Mouse (Mus musculus) left cerebral cortex, adult 2 months (tissue): Measurements from ENCODE around the gene Polr1d. TPM values are rescaled to one million over a fixed set of nuclear protein-coding genes. Genes with fewer than 3 reads are reported as not detected.
A peak's percentile ranks its signal among the peaks of the same experiment; 100 is the strongest.

Experiments used
- DNase-seq, 2 experiments: peaks; one replicate each; pipeline ENCODE4 v3.0.0; 2021 to 2022; ENCODE audit warnings: low spot score in 2 of 2, mixed read lengths in 1 of 2; ENCODE audit errors: extremely low spot score in 1 of 2
- H3K27ac ChIP-seq: fragments of 200-600 bp; 2 replicates; pipeline ENCODE4 v1.8.1; 2022
- H3K4me3 ChIP-seq: fragments of 200-600 bp; 2 replicates; pipeline ENCODE4 v1.8.1; 2022
- CTCF ChIP-seq: fragments of 200-600 bp; IDR thresholded peaks from 2 replicates; pipeline ENCODE4 v1.8.1; 2022; ENCODE audit warnings: antibody characterized with exemption, mild to moderate bottlenecking, moderate library complexity
- intact Hi-C: fragments of 180-260 bp; cut with DNase I; formaldehyde crosslinking; loops from one replicate; pipeline ENCODE4 v1.15.1; 2025
- total RNA-seq, 2 experiments: library from RNA; stranded (reverse); gene quantifications; 2 replicates each; pipeline ENCODE4 v1.2.3; 2021

The Polr1d gene
- total RNA-seq, 2 experiments from 2014 or later, result 66.8 to 67.0 TPM

DNA sequence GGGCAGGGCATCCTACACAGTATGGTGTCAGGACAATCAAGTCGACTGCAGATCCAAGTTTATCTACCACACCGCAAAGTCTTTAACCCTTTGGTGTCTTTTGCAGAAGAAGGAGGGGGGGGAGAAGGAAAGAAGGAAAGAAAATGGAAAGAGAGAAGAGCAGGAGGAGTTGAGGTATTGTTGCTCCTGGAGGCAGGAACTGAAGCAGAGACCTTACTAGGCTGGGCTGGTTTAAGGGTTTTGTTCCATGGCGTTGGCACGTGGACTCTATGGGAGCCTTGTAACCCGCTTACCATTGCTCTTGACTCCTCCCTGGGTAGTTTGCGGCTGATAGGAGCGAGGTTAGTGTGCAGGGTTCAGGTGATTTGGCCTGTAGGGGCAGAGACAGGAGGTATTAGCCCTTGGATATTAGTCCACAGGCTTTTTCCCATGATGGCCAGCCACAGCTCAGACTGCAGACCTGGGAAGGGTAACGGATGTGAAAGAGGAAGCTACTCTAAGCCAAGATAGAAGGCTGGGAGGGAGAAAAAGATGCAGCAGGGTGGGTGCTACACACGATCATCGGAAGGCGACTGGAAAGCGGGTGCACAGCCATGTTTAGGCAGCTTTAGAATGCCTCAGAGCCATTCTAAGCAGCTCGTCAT is 48.8 kb downstream of the Polr1d start:
- intact Hi-C loops, result loop anchor here (10.0 kb wide), 1 partner anchor 141 kb away; no protein-coding TSS in a partner anchor
- H3K4me3 ChIP-seq, result no peak overlapping the region
- DNase-seq, result no peak
- no peak overlapping the region for H3K27ac ChIP-seq
- TF ChIP-seq CTCF, result no peak

DNA sequence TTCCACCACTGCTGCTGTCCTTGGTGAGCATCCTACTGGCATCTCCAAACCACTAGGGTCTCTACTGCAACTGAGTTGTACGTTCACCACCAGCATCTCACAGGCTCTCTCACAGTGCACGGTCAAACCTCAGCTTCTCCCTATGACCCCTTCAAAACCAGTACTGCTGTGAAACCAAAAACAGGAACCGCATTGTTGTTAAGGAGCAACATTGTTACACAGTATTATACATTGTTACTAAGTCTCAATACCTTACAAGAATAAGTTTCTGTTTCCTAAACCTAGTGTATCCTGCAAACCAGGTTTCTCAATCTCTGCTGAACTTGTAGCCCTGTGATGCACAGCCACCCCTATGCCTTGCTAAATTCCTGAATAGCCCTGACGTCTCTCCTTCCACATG is 51.0 kb downstream of the Polr1d start:
- Histone ChIP-seq H3K4me3 (no peak overlapping the region), H3K27ac (no peak overlapping the region)
- intact Hi-C loops, result loop anchor here (10.0 kb wide), 1 partner anchor 143 kb away; no protein-coding TSS in a partner anchor
- no peak for DNase-seq
- no peak for TF ChIP-seq CTCF

DNA sequence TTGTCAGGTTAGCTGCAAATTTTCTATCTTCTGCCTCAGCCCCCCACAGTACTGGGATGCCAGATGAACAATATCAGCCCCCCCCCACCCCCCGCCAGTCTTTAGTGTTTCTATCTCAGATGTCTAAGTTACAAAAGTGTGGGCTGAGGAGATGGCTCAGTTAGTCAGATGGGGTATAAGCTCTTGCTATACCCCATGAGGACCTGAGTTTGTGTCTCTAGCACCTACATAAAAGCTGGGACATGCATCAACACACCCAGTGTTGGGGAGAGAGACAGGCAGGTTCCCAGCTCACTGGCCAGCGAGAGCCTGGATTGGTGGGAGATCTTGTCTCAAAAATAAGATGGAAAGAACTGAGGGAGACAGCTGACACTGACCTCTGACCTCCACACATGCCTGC is 52.6 kb downstream of the Polr1d start:
- Histone ChIP-seq H3K27ac (no peak overlapping the region), H3K4me3 (no peak overlapping the region)
- TF ChIP-seq CTCF, result no peak
- intact Hi-C loops, result loop anchor here (10.0 kb wide), 1 partner anchor 145 kb away; no protein-coding TSS in a partner anchor
- no peak for DNase-seq

GRCm38 (mm10) chr5:147131912-147132311 is 55.1 kb downstream of the Polr1d start:
- intact Hi-C loops, result no loop called here
- DNase-seq, result no peak
- H3K4me3 ChIP-seq, result no peak overlapping the region
- no peak overlapping the region for H3K27ac ChIP-seq
- TF ChIP-seq CTCF, result no peak

DNA sequence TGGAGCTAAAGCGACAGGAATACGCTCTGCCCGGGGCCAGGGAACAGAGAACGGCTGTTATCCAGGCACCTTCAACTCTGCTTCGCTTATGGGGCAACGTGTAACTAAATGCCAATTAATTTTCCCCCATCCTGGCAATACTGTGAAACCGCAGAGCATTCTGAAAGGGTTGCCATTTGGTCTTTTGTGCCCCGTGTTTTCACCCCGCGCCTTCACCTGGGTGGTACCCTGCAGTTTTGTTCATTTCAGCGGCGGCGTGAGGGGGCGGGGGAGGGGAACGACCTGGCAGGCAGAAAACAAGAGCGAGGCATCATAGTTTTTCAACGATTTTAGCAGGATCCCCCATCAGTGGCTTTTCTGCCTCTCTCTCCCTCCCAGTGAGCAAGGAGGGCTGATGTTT is 56.8 kb downstream of the Polr1d start:
- TF ChIP-seq CTCF, result no peak
- no peak overlapping the region for H3K4me3 ChIP-seq
- H3K27ac ChIP-seq, result no peak overlapping the region
- intact Hi-C loops, result no loop called here
- no peak for DNase-seq

DNA sequence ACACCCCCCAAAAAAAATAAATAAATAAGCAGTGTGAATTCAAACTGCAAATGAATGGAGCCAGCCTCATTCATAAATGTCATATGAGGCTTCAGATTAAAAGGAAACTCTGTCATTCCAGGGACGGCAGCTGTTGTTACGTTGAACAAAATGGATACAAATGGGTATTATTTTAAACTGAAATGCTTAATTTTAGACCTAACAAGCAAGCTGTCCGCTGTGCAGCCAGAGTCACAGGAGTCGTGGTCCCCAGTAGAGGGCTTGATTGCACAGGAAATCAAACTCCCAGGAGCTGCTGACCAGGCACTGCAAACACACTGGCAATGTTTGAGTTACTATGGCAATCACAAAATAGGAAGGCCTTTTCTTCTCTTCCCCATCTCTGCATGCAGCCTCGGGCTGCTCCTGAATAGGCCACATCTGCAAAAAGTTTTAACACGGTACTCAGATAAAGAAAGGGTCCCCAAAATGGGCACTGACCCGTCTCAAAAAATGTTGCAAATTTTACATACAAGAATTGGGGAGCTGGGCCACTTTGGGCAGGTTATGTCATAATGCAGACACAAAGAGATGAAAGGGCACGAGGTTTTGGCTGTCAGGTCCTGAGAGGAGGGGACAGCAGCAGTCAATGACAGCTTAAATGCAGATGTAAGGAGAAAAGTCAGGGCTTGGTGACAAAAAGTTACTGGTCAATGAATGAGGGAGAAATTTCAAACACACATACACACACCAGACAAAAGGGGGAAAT is 57.7 kb downstream of the Polr1d start:
- intact Hi-C loops, result no loop called here
- TF ChIP-seq CTCF, result no peak; the same call in 1 of the 2 replicates
- no peak overlapping the region for H3K4me3 ChIP-seq
- H3K27ac ChIP-seq, result no peak overlapping the region
- no peak for DNase-seq

- no peak for TF ChIP-seq CTCF
- intact Hi-C loops, result no loop called here
- no peak for DNase-seq
- Histone ChIP-seq H3K4me3 (no peak overlapping the region), H3K27ac (no peak overlapping the region)
Measured at GRCm38 (mm10) chr5:147135089-147135446, 58.2 kb downstream of the Polr1d start.

GRCm38 (mm10) chr5:147135994-147136393 is 59.1 kb downstream of the Polr1d start:
- no peak for TF ChIP-seq CTCF
- intact Hi-C loops, result no loop called here
- no peak for DNase-seq
- H3K27ac ChIP-seq, result no peak overlapping the region
- no peak overlapping the region for H3K4me3 ChIP-seq

DNA sequence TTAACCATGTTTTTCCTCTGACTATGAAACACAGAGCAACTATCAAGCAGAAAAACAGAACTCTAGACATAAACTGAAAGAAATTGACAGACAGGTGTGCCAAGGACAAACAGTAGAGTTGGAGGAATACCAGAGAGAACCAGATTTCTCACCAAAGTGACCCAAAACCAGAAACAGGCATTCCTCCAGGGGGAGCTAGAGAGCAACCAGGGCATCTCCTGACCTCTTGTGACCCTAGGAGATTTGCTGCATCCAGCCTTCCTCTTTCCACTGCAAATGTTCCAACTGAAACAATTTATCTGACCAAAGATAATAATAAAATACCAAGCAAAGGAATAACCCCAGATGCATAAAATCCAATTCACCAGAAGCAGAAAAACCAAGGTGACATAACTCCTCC is 70.5 kb downstream of the Polr1d start:
- intact Hi-C loops, result no loop called here
- H3K4me3 ChIP-seq, result no peak overlapping the region
- no peak for DNase-seq
- TF ChIP-seq CTCF, result peak; percentile 42
- no peak overlapping the region for H3K27ac ChIP-seq

DNA sequence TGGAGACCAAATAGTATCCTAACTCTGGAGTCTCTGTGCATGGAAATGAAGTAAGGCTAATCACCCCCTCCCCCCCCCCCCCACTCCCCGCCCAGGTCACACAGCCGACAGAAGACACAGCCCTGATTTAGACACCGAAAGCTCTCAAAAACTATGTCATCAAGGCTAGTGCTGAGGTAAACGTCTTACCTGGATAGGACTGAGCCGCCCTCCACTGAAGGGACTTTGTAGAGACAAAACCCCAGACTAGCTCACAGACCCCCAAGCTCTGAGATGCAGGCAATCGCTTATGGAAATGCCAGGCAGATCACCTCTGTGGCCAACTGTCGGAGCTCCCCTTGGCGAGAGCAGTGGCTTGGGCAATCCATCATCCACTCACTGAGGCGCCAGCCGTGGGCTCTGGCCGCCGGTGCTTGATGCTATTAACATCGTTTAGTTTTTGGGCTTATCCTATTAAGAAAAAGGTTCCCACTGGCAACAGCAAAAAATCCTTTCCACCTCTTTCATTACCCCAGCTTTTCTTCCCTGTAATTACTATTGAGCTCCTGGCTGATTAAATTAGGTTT is 78.0 kb downstream of the Polr1d start:
- no peak for DNase-seq
- no peak overlapping the region for H3K4me3 ChIP-seq
- intact Hi-C loops, result no loop called here
- no peak for TF ChIP-seq CTCF
- H3K27ac ChIP-seq, result no peak overlapping the region

DNA sequence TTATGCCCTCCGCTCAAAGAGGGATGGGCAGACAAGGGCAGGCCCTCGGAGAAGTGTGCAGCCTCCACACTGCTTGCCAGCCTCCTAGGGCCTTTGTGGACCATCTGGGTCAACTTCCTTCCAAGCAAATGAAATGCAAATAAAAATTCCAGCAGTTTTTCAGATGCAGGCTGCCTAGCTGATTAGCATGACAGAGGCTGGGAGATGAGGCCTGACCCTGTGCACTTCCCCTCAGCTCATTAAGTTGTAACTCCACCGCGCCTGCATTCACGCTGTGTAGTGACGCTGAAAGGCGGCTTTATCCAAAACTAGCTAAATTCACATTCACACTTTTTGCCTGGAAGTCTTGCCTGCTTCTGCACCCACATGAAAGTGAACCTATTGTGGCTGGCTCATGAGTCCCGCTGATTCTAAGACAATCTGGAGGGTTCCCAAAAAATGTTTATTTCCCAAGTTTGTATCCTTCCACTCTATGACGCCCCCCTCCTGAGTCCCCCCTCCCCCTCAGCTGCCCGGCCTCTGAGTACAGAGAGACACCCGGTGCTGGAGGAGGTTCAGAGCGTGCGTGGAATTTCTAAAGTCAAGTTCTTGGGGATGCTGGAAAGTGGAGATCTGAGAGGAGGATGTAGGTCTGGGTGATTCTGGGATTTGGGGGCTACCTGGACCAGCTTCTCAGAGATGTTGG is 78.7 kb downstream of the Polr1d start:
- DNase-seq, result peak; percentile 8 to 12
- intact Hi-C loops, result no loop called here

DNA sequence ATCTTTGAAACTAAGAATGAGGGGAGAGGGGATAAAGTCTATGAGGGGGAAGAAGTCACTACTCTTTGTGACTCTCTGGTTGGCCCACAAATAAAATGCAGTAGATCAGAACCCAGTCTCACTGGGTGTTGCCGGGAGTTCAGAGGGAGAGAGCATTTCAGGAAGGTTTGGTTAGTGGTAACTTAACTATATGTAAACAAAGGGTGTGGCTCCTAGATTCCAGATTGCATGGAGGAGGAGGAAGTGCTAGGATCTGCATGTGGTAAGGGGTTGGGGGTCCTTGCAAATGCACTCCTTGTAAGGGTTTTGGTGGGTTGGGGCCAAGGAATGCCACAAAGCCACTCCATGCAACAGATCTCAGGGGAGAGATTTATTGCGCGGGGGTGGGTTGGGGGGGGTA is 79.5 kb downstream of the Polr1d start:
- H3K27ac ChIP-seq, result no peak overlapping the region
- no peak overlapping the region for H3K4me3 ChIP-seq
- DNase-seq, result no peak
- TF ChIP-seq CTCF, result no peak
- intact Hi-C loops, result no loop called here

More for the DNA sequence above, 78.7 kb downstream of the Polr1d start:
- TF ChIP-seq CTCF, result no peak
- Histone ChIP-seq H3K27ac (no peak overlapping the region), H3K4me3 (no peak overlapping the region)
